Mouse (Mus musculus): ENCODE data around the gene Vps33b.
A peak's percentile ranks its signal among the peaks of the same experiment; 100 is the strongest.
"Not testable (repeated sequence)": the region's sequence is repeated elsewhere in the genome, so short reads cannot be mapped to it uniquely, and the experiment has no call there.

Gene Vps33b

DNA sequence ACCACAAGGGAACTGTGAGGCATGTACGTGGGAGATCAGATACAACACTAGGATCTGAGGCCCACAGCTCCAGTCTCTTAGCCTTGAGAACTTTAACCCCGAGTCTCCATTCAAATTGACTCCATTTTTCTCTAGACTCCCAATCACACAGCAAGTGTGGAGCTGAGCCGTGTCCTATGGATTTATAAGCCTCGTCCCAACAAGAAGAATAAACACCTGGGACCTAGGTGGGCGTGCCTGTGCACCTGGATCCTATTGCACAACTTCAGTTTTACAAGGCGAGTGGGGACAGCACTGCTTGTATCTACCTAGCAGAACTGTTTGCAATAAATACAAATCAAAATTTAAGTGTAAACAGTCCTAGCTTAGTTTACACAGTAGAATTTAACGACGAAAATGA, 53.9 kb downstream of the Vps33b start:
- DNase-seq, result no peak

DNA sequence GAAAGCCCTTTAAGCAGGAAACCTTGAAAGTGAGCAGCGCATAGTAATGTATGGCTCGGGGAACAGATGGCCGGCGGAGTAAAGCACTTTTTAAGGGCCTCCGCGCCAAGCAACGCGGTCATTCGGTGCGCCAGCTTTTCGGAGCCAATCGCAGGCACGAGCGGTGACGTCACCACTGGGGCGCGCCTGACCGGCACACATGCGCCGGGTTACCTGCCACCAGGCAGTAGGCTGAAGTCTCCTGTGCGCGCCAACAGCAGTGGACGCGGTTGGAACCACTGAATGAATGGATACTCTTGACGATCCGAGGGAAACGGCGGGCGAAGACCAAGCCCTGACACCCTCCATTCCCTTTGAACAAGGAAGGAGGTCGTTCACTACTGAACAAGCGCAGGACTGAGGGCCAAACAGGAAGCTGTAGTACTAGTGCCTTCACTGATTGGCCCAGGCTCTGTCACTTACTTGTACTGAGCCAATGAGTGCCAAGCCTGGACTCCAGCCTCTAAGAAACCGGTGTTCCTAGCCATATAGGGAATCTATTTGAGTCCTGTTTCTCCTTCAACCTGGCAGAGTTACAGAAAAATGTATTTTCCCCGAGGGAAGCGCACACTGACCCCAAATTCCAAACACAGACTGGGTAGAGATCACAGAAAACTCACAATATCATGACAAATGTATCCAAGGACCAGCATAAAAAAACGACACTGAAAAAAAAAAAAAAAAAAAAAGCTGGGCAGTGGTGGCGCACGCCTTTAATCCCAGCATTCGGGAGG, 54.8 kb downstream of the Vps33b start, which contains the start of gene Rccd1:
Gene Rccd1, minus strand, starts transcription at position 412 of the 773 bp plus-strand sequence.
- peak; percentile 96 for DNase-seq

GRCm38 (mm10) chr7:80324816-80325119, 55.3 kb downstream of the Vps33b start:
- not testable (repeated sequence) for DNase-seq

DNA sequence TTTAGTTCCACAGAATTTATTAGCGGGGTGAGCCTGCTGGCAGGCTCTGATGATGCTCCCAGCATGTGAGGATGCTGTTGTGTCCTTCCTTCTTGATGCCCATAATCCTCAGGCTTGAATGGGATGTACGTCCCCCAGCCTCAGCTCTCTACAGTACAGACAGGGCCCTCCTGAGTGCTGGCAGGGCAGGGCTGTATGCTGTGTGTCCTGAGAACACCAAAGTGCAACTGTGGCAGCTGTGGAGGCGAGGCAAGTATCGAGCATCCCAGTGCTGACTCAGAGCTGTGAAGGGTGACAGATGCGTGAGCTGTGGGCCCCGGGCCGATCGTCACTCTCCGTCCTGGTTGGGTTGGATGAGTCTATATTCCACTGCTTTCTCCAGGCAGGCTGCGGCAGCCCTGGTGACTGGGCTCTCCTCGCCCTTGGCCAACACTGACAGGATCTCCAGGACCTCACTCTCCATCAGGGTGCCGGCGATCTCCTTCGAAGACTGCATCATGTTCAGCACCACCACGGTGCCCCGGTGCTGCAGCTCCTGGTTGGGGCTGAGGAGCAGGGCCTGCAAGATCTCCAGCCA, 55.9 kb downstream of the Vps33b start:
- no peak for DNase-seq

DNA sequence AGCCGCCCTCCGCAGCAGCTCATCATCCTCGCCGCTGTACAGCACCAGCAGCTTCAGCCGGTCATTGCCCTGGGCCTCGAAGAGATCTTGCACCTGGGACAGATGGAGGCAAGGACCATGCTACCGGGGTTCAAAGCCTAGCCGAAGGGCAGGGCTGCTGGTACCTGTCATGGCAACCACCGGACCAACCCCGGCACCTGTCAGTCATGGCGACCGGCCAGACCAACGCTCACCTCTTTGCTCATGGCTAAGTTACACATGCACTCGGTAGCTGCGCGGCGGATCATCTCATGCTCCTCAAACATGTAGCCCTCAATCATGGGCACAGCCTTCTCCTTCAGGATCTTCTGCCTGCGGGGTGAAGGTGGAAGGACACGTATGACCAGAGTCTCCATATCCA, 56.6 kb downstream of the Vps33b start:
- no peak for DNase-seq

DNA sequence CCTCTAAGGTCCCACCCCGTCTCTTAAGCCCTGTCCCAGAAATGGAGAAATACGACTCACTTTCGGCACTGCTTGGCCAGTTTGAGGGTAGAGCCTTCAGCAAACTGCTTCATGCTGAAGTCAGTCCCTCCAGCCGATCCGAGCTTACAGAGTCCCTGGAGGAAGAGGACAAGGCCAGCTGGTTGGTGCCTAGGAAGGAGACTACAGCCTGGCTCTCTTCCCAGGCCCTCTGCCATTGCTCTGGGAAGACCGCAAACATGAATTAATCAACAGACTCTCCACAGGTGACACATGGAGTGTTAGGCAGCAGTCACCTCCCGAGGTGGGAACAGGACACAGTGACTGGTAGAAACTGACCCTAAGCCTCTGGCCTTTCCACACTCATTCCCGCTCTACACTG, 60.8 kb downstream of the Vps33b start:
- no peak for DNase-seq

DNA sequence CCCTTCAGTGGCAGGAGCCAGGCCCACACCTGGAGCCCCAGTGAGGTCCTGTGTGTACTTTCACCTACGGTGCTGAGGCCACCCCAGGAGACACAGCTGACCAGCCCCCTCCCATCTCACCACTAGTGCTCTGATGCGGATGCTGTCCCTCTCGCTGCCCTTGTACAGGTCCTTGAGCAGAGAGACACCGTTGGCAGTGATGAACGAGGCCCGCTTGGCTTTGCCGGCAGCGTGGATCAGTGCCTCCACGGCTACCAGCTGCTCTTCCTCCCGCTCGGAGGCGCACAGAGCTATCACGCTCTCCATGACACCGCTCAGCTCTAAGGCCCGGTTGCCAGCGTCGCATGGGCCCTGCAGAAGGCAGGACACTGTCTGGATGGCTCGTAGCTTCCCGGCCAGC, 62.0 kb downstream of the Vps33b start:
- no peak for DNase-seq

- no peak for DNase-seq
Measured at GRCm38 (mm10) chr7:80334848-80335247, 65.4 kb downstream of the Vps33b start.

DNA sequence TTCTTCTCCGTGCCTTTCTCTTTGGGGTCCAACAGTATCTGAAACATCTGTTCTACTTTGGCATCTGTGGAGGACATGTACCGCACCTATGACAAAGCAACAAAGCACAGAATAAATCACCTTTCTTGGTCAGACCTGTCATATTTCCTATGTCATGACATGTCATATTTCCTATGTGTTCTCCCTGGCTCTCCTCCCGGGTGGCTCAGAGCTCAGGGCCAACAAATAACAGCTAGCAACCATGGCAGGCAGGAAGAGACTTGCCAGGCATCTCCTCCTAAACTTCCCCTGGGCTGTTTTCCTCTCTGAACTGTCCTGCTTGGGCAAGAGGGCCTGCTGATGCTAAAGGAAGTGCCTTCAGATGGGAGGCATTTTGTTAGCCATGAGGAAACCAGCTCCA, 67.5 kb downstream of the Vps33b start:
- no peak for DNase-seq

DNA sequence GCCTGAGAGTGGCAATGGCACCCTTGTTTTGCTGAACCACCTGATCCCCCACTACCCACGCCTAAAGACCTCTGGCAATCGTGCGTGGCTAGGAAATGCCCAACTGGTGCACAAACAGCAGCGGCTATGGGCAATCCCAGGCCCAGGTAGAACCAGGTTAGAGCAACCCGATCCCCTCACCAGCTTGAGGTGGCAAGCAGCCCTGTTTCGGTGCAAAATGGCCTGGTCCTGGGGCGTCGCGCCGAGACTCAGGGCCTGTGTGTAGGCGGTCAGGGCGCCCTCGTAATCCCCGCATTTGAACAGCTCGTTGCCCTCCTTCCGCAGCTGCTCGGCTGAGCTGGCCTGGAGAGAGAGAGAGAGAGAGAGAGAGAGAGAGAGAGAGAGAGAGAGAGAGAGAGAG, 69.9 kb downstream of the Vps33b start:
- DNase-seq, result peak; percentile 28

GRCm38 (mm10) chr7:80339793-80340628, 70.6 kb downstream of the Vps33b start:
- peak; percentile 98 for DNase-seq

DNA sequence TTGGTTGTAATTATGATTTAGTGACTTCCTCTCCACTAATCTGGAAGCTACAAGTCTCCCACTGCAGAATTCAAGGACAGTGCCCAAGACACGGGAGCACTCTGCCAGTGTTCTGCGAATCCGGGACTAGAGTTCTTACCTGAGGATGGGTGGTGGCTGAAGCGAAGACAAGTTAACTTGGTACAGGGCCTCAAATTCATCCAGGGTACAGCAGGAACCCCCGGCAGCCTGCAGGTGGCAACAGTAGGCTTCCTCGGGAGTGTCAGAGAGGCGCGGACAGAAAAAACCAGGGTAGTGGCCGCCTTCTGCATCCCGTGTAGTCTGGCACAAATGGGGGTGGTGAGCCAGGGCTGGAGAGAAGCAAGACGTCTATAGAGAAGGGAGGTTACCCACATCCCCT, 71.3 kb downstream of the Vps33b start, which contains the start of gene Unc45a:
Gene Unc45a, minus strand, starts transcription at position 213 of the 400 bp plus-strand sequence.
- DNase-seq, result peak; percentile 77
